Mouse (Mus musculus) brain, embryonic 14.5 days (tissue): ENCODE measurements around the gene Sec61a2.

ENCODE experiments used
- CTCF ChIP-seq: fragments of 200-500 bp; IDR thresholded peaks from 2 replicates; pipeline ENCODE4 v1.5.1; 2012; ENCODE audit warnings: inconsistent platforms, mild to moderate bottlenecking, moderate library complexity, borderline replicate concordance; ENCODE audit not compliant: insufficient read depth, insufficient read length; ENCODE audit errors: extremely low read depth
- POLR2A ChIP-seq: fragments of 200-500 bp; IDR thresholded peaks from 2 replicates; pipeline ENCODE4 v1.6.1; 2012; ENCODE audit warnings: mild to moderate bottlenecking, inconsistent platforms, borderline replicate concordance; ENCODE audit not compliant: poor library complexity, insufficient read depth, insufficient read length, severe bottlenecking; ENCODE audit errors: extremely low read depth

DNA sequence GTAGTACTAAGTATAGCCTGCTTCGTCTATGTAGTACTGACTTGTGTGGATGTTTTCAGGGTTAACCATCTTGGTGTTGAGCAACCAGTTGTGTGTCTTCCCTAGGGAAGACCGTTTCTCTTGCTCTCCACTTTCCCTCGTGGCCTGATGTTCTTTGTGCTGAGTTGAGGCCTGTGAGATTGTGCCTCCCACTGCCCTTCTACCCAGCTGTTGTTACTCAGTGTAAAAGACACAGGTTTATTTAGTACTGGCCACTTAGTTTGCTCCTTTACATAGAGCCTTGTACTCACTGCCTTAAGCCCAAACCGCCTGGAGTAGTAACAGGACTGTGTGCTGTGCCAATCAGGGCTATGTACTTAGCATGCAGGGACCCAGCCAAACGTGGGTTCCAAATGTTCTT is 43.4 kb downstream of the Sec61a2 start:
- no peak for TF ChIP-seq POLR2A
- TF ChIP-seq CTCF = no peak
